Mouse (Mus musculus) liver, embryonic 11.5 days (tissue): ENCODE data around the gene Rpn1. TPM values are rescaled to one million over a fixed set of nuclear protein-coding genes. Genes with fewer than 3 reads are reported as not detected.

Source experiments
- ATAC-seq: fragments of 200-750 bp; cut with Nextera tagmentation; replicated peaks from 2 replicates; pipeline ENCODE4 v1.8.0; 2017; ENCODE audit warnings: moderate number of reproducible peaks, mild to moderate bottlenecking, moderate TSS enrichment, moderate library complexity; ENCODE audit not compliant: low FRiP score
- DNase-seq: peaks from one replicate; pipeline ENCODE4 v3.0.0-alpha.2; 2017; ENCODE audit warnings: low spot score
- H3K27ac ChIP-seq: fragments of 300-500 bp; sonication (generic); 2 replicates; pipeline ENCODE4 v1.5.1; 2014; ENCODE audit warnings: mild to moderate bottlenecking, low read depth, low read length, control low read depth
- H3K27me3 ChIP-seq: fragments of 300-500 bp; sonication (generic); replicated peaks from 2 replicates; pipeline ENCODE4 v1.6.1; 2014; ENCODE audit warnings: low read length, mixed read lengths; ENCODE audit not compliant: control insufficient read depth, insufficient read depth
- H3K36me3 ChIP-seq: fragments of 300-500 bp; sonication (generic); 2 replicates; pipeline ENCODE4 v1.6.1; 2014; ENCODE audit warnings: mild to moderate bottlenecking, low read length, moderate library complexity, mixed read lengths; ENCODE audit not compliant: control insufficient read depth, insufficient read depth
- H3K4me1 ChIP-seq: fragments of 300-500 bp; sonication (generic); replicated peaks from 2 replicates; pipeline ENCODE4 v1.6.1; 2014; ENCODE audit warnings: low read length, mixed read lengths; ENCODE audit not compliant: control insufficient read depth, insufficient read depth
- H3K4me2 ChIP-seq: fragments of 300-500 bp; sonication (generic); 2 replicates; pipeline ENCODE4 v1.6.1; 2014; ENCODE audit warnings: mild to moderate bottlenecking, control low read depth, moderate library complexity
- H3K4me3 ChIP-seq: fragments of 300-500 bp; sonication (generic); 2 replicates; pipeline ENCODE4 v1.5.1; 2014; ENCODE audit warnings: low read depth, low read length, control low read depth
- H3K9ac ChIP-seq: fragments of 300-500 bp; sonication (generic); 2 replicates; pipeline ENCODE4 v1.6.1; 2014; ENCODE audit warnings: low read depth, low read length, control low read depth
- H3K9me3 ChIP-seq: fragments of 300-500 bp; sonication (generic); 2 replicates; pipeline ENCODE4 v1.6.1; 2016; ENCODE audit warnings: low read length, inconsistent platforms, mixed read lengths; ENCODE audit not compliant: control insufficient read depth
- WGBS: fragments of 180-500 bp; shearing (Covaris S2); extraction: QIAGEN DNeasy Blood & Tissue Kit; methylation state at CpG from one replicate; pipeline ENCODE4 v1.1.7; 2014; 5-methylcytosine and 5-hydroxymethylcytosine counted together
- polyA plus RNA-seq: library from polyadenylated mRNA; unstranded; fragments of >200 nt; fragmentation: Nextera tagmentation; extraction: Ambion mirVana; gene quantifications from 2 replicates; pipeline ENCODE4 v1.2.1, GENCODE M21; 2014

Gene Rpn1
- 384 and 414 TPM in 2 replicates for polyA plus RNA-seq

DNA sequence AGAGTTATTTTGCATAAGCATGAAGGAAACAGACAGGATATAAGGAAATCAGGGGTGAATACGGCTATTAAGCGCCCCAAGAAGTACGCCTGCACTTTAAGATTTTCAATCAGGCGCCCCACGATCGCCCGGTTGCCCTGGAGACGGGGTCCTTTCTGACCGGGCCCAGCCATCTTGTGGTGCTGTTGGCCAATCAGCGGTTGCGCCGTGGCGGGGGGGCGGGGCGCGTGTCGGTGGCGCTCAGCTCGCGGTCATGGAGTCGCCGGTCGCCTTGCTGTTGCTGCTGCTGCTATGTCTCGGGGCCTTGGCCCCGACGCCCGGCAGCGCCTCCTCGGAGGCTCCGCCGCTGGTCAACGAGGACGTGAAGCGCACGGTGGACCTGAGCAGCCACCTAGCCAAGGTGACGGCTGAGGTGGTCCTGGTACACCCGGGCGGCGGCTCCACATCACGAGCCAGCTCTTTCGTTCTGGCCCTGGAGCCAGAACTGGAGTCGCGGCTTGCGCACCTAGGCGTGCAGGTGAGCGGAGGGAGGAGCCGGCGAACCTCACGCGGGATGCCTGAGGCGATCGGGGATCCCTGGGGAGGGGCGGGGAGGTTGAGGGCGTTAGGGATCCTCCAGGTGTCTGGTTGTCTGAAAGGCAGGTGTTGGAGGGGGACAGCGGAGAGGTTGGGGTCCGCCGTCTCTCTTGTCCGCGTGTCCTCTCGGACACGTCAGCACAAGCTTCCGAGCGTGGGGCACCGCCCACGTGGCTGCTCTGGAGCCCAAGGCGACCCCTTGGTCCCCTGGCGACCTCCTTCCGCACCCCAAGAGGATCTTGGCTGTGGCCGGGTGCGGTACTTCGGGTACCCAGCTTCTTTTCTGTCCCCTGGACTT, at the start of gene Rpn1:
Gene Rpn1 (plus strand): TSS at position 205 of the 874 bp plus-strand sequence.
- H3K4me1 ChIP-seq: peaks cover 24% of the 10 kb centered on the region

DNA sequence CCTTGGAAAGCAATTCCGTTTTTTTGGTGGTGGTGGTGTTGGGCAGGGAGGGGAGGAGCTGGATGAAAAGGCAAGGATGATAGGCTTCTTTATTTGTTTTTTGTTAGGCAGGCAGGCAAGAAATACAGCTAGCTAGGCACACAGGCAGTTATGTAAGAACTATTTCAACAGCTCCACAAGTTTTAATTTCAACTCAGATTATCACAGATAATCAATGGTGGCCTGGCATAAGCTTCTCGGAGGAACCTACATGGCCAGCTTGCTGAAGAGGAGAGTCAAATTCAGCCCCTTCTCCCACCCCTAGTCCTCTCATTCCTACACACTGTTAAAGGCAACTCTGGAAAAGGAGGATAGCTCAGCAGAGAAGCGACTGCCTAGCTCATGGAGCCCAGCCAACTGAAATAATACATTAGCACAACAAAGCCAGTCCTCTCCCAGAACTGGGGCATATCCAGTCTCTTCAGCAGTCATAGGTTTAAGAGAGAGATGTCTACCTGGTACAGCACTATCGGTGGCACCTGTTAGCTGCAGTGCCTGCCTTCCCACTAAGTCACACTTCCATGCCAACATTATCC, 46.7 kb upstream of the Rpn1 start:
- H3K36me3 ChIP-seq: peaks cover 5% of the 10 kb centered on the region; the same call in 1 of the 2 replicates
- H3K9ac ChIP-seq: no peak overlapping the region
- H3K4me2 ChIP-seq: no peak overlapping the region
- H3K27ac ChIP-seq: no peak overlapping the region
- no peak for DNase-seq
- no peak for ATAC-seq
- no peaks in the 10 kb centered on the region for H3K9me3 ChIP-seq
- H3K4me3 ChIP-seq: no peak overlapping the region
- H3K27me3 ChIP-seq: no peaks in the 10 kb centered on the region
- 86% methylated on average over 4 of the region's 4 CpGs for WGBS
- peaks cover 4% of the 10 kb centered on the region; the same call in 1 of the 2 replicates for H3K4me1 ChIP-seq

More for the DNA sequence above, at the start of gene Rpn1:
- H3K36me3 ChIP-seq: peaks cover 6% of the 10 kb centered on the region; the same call in 1 of the 2 replicates
- H3K4me3 ChIP-seq: peak within 1 kb of the TSS; percentile 94
- peak within 1 kb of the TSS; percentile 63 for H3K27ac ChIP-seq
- no peaks in the 10 kb centered on the region for H3K27me3 ChIP-seq
- peak within 1 kb of the TSS; percentile 60 for H3K4me2 ChIP-seq
- ATAC-seq (peak; percentile 94), DNase-seq (peak; percentile 98)
- H3K9ac ChIP-seq: peak within 1 kb of the TSS; percentile 90
- WGBS: under 1% methylated on average over 71 of the region's 71 CpGs
- H3K9me3 ChIP-seq: no peaks in the 10 kb centered on the region

DNA sequence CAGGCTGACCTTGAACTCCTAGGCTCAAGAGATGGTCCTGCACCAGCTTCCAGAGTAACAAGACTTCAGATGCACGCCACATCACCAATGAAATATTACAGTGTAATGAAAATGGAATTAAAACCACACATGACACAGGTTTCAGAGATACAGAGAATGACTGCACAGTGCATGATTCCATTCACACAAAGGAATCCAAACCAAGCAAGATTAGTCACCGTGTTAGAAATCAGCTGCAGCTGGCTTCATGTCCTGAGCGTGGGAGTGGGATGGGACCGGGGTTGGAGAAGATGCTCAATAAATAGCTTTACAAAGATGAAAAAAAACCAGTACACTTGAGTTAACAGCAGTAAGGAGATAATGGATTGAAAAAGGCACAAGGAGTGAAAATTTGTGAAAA, 44.9 kb upstream of the Rpn1 start:
- no peak overlapping the region for H3K4me2 ChIP-seq
- H3K36me3 ChIP-seq: peaks cover 5% of the 10 kb centered on the region; the same call in 1 of the 2 replicates
- ATAC-seq: no peak
- no peak for DNase-seq
- H3K4me1 ChIP-seq: peaks cover 17% of the 10 kb centered on the region
- H3K9ac ChIP-seq: no peak overlapping the region
- H3K27me3 ChIP-seq: no peaks in the 10 kb centered on the region
- 97% methylated on average over 4 of the region's 4 CpGs for WGBS
- H3K27ac ChIP-seq: no peak overlapping the region
- H3K4me3 ChIP-seq: no peak overlapping the region
- H3K9me3 ChIP-seq: no peaks in the 10 kb centered on the region

DNA sequence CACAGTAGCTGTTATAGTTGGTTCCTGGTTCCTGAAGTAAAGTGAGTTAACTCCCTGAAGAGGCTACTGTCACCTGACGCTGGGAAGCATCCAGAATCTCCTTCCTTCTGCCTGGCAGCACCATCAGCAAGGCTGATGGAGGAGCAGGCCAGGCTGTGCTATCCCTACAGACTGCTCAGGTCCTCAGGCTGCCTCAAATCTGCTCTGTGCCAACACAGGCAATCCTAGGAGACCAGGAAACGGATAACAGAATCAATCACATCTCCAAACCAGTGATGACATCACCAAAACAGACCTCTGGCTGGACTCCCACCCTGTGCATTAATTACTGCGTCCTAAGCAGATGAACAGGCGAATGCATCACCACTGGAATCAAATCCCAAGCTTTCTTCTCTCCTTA, 43.1 kb upstream of the Rpn1 start:
- 76% methylated on average over 4 of the region's 4 CpGs for WGBS
- H3K27me3 ChIP-seq: no peaks in the 10 kb centered on the region
- H3K9ac ChIP-seq: no peak overlapping the region
- no peak overlapping the region for H3K4me3 ChIP-seq
- H3K27ac ChIP-seq: no peak overlapping the region
- DNase-seq: no peak
- H3K4me2 ChIP-seq: no peak overlapping the region
- H3K36me3 ChIP-seq: peaks cover 5% of the 10 kb centered on the region; the same call in 1 of the 2 replicates
- peaks cover 17% of the 10 kb centered on the region for H3K4me1 ChIP-seq
- ATAC-seq: no peak
- no peaks in the 10 kb centered on the region for H3K9me3 ChIP-seq

DNA sequence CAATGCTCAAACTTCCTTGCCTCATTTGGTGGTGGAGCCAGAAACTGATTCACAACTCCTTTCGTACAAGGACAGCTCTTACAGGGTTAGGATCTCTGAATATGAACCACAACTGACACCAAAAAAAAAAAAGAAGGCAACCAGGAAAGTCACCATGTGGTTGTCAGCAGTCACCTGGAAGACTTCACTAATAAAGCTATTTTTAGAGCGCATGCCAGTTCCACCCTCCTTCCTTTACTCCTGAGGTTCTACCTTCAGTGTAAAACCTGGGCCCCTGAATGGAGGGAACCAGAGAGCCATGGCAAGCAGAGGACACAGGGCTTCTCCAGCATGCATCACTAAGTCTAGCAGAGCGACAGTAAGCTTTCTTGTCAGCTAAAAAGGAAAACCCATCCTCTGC, 41.9 kb upstream of the Rpn1 start:
- Histone ChIP-seq H3K4me1 (peaks cover 17% of the 10 kb centered on the region), H3K4me3 (no peak overlapping the region), H3K27ac (no peak overlapping the region)

DNA sequence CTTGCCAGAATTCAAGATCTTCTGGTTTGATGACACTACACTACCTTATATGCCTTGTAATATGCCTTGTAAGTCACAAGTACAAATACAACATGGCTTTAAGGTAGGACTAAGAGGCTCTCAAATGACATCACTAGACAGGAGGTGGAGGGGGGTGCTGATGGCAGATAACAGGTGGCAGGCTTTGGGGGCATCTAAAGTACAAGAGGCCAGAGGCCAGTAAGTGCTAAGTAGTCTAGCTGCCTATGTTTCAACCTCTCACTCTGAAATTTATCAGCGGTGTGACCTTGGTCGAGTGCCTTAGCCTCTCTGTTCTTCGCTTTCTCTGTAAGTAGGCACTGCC, 40.1 kb upstream of the Rpn1 start:
- DNase-seq (peak; percentile 37), ATAC-seq (no peak)
- WGBS: 0% methylated on average over 3 of the region's 3 CpGs
- Histone ChIP-seq H3K4me2 (peak overlapping the region; percentile 90), H3K27me3 (no peaks in the 10 kb centered on the region; the same call in 1 of the 2 replicates), H3K9me3 (no peaks in the 10 kb centered on the region), H3K27ac (peak overlapping the region; percentile 84; the same call in 1 of the 2 replicates), H3K4me3 (peak overlapping the region; percentile 98), H3K36me3 (peaks cover 3% of the 10 kb centered on the region; the same call in 1 of the 2 replicates), H3K4me1 (peaks cover 17% of the 10 kb centered on the region), H3K9ac (peak overlapping the region; percentile 82)

More for the DNA sequence above, 41.9 kb upstream of the Rpn1 start:
- H3K9me3 ChIP-seq: no peaks in the 10 kb centered on the region
- no peak for DNase-seq
- 91% methylated on average over 3 of the region's 3 CpGs for WGBS
- no peak overlapping the region for H3K4me2 ChIP-seq
- no peaks in the 10 kb centered on the region for H3K27me3 ChIP-seq
- no peak overlapping the region for H3K9ac ChIP-seq
- H3K36me3 ChIP-seq: peaks cover 3% of the 10 kb centered on the region; the same call in 1 of the 2 replicates
- ATAC-seq: no peak

DNA sequence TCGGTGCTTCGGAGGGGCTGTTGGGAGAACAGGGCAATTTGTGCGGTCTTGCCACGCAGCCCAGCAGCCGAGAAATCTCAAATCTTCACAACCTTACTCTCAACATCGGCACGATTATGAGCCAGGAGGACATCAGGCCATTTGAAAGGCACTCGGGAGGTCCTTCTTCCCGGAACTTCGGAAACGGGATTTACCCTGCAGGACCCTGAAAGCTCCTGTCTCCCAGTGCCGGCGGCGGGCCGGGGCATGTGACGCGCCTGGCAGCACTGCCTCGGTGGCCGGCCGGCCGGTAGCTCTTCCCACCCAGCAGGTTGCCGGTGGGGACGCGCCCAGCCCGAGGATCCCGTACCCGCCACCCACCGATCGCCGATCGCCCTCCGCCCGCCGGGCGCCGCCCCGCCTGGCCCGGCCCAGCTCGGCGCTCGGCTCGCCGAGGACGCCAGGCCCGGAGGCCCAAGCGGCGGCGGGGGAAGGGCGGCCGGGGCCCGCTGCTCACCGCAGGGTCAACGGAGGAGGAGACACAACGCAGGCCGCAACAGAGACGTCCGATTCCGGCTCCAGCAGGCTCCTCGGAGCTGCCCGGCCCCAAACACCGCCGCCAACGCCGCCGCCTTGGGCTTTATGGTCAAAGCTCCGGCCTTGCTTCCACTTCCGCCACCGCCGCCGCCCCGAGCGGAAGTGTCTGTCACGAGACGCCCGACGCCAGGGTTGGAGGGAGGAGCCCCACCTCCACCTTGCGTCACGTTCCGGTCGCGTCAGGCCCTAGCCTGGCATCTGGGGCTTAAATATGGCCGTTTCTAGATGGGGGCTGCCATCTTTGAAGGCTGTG, 39.5 kb upstream of the Rpn1 start, which contains the start of gene Rab7:
Gene Rab7 (minus strand): TSS at position 694 of the 829 bp plus-strand sequence.
- H3K4me2 ChIP-seq: peak within 1 kb of the TSS; percentile 90
- ATAC-seq: peak; percentile 96
- WGBS: under 1% methylated on average over 80 of the region's 82 CpGs

DNA sequence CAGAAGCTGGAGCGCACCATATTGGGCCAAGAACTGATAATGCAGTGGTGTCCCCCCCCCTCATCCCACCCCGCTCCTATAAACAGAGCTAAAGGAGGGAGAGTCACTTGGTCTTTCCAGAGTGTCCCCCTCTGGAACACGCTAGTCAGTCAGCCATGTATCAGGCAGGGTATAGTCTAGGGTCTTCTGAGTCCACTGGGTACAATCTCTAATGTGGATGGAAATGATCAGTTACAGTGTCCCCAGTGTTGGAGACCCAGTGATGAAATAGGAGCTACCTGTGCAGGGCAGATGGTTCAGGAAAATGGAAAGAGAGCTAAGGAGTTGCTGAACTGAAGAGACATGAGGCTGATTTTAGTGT, 38.9 kb upstream of the Rpn1 start:
- no peaks in the 10 kb centered on the region for H3K9me3 ChIP-seq
- peak overlapping the region; percentile 98 for H3K4me3 ChIP-seq
- WGBS: 30% methylated on average over 3 of the region's 3 CpGs
- no peaks in the 10 kb centered on the region for H3K36me3 ChIP-seq
- peak overlapping the region; percentile 82; the same call in 1 of the 2 replicates for H3K9ac ChIP-seq
- ATAC-seq (no peak; the same call in 1 of the 2 replicates), DNase-seq (no peak)
- no peaks in the 10 kb centered on the region; the same call in 1 of the 2 replicates for H3K27me3 ChIP-seq
- H3K4me1 ChIP-seq: peaks cover 17% of the 10 kb centered on the region
- peak overlapping the region; percentile 61 for H3K4me2 ChIP-seq
- peak overlapping the region; percentile 32; the same call in 1 of the 2 replicates for H3K27ac ChIP-seq

More for the DNA sequence above, 39.5 kb upstream of the Rpn1 start, which contains the start of gene Rab7:
- Histone ChIP-seq H3K9me3 (no peaks in the 10 kb centered on the region), H3K36me3 (no peaks in the 10 kb centered on the region), H3K27me3 (no peaks in the 10 kb centered on the region; the same call in 1 of the 2 replicates), H3K4me1 (peaks cover 17% of the 10 kb centered on the region), H3K27ac (peak within 1 kb of the TSS; percentile 84), H3K9ac (peak within 1 kb of the TSS; percentile 82), H3K4me3 (peak within 1 kb of the TSS; percentile 98)
- peak; percentile 95 for DNase-seq
